Mouse (Mus musculus): ENCODE results near the gene Dyrk1b.
"Not testable (repeated sequence)": the region's sequence is repeated elsewhere in the genome, so short reads cannot be mapped to it uniquely, and the experiment has no call there.

Dyrk1b gene

DNA sequence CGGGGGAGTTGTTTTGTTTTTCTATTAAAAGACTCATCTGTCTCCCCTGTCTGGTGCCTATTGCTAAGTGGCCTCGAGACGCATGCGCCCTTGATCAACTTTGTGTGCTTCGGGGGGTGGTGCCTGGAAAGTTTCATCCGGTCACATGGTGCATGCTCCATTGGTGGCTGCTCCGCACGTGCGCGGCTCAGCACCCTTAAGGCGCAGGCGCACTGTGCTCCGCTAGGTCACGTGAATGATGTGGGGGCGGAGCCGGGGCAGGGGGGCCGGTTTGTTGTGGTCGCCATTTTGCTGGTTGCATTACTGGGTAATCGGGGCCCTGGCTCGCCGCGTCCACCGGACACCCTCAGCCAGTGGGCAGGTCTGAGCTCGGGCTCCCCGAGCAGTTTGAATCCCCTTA, at the start of gene Dyrk1b:
TSS of gene Dyrk1b (plus strand) at position 242 of the 400 bp plus-strand sequence.
- peak; percentile 99 for DNase-seq

GRCm38 (mm10) chr7:28137613-28138012, 41.7 kb upstream of the Dyrk1b start:
- DNase-seq = peak; percentile 18

DNA sequence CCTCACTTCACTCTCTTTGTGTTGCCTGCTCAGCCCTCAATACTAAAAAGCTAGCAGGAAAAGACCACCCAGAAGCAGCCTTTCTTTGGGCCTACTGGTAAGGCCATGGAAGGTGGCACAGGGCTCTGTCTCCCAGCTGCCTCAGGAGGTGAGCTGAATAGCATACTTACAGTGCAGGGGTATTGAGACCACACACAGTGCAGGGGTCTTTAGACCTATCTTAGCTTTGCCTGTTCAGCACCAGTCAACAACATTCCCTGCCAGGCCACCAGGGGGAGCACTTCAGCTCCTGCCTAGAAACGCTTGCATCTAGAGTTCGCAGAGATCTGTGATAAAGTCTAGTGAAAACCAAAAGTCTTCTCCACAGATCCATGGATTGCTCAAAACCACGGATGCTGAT, 31.0 kb upstream of the Dyrk1b start:
- peak; percentile 74 for DNase-seq

DNA sequence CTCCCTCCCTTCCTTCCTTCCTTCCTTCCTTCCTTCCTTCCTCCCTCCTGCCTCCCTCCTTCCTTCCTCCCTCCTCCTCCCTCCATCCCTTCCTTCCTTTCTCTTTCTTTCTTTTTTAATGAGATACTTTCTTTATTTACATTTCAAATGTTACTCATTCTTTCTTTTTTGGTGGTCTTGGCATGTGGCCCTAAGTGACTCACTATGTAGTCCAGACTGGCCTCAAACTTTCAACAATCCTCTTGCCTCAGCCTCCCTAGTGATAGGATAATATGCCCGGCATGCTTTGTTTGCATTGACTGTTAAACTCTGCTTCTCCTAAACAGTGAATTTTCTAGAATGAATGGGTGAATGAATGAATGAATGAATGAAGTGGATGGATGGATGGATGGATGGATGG, 29.4 kb upstream of the Dyrk1b start:
- no peak for DNase-seq

DNA sequence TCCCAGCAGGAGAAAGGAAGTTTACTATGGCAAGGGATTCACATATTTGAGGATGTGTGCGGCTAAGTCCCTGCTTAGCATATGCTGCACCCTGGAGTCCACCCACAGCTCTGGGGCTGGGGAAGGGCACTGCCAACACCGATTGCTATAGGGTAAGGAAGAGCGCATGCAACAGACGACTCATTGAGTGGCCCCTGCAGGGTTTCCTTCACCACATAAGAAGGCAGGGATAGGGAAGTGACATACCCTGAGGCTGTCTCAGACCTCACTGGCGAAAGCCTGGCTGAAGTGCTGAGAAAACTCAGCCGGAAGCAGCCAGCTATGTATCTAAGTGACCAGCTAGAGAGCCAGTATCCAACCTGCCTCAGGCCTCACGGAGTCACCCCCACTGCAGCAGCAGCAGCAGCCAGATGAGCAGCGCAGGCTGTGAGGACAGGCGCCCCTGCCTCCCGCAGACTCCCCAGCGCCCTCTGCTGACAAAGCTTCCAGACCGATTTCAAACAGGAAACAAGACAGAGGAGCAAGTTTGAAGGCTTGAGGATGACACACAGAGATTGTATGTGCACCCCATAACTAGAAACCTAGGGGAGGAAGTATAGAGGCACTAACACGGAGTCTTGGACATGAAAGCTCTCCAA, 27.6 kb upstream of the Dyrk1b start:
- peak; percentile 76 for DNase-seq

DNA sequence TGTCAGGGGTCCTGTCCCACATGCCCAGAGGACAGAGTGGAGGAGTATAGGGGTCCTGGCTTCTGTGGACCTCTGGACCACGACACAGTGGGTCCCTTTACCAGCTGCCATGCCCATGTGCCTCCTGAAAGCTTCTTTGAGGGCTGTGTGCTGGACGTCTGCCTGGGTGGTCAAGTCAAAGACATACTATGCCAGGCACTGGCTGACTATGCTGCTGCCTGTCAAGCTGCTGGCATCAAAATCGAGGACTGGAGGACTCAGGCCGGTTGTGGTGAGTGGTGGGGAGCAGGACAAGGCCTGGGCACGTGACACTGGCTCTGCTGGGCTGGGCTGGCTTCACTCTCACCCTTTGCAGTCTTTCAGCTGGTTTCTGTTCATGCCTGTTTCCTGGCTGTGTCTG, 25.7 kb upstream of the Dyrk1b start:
- DNase-seq = not testable (repeated sequence)

DNA sequence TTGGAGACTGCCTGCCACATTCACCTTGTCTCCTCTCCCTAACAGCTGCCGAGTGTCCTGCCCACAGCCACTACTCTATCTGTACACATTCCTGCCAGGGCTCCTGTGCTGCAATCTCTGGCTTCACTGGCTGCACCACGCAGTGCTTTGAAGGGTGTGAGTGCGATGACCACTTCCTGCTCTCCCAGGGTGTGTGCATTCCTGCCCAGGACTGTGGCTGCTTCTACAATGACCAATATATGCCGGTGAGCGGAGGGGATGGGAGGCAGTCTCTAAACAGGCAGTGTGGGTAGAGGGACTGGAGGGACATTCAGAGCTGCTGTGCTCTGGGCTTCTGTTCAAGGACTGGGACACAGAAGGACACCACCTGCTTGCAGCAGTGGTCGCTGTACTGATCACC, 20.0 kb upstream of the Dyrk1b start:
- no peak for DNase-seq

DNA sequence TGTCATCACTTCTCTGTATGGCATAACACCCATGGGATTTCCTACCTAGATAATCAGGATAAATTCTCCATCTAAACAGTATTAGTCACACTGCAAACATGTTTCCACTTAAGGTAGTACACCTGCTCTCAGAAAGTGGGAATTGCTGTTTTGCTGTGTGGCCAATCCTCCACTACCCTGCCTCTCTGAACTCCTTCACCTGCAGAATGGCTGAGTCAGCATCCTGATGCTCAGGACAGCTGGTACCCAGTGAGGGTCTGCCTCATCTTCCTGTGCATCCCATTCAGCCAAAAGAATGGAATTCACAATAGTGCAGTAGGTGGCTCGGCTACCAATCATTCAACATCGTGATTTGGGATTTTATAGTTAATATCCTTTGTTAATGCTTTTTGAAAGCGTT, 19.4 kb upstream of the Dyrk1b start:
- no peak for DNase-seq

DNA sequence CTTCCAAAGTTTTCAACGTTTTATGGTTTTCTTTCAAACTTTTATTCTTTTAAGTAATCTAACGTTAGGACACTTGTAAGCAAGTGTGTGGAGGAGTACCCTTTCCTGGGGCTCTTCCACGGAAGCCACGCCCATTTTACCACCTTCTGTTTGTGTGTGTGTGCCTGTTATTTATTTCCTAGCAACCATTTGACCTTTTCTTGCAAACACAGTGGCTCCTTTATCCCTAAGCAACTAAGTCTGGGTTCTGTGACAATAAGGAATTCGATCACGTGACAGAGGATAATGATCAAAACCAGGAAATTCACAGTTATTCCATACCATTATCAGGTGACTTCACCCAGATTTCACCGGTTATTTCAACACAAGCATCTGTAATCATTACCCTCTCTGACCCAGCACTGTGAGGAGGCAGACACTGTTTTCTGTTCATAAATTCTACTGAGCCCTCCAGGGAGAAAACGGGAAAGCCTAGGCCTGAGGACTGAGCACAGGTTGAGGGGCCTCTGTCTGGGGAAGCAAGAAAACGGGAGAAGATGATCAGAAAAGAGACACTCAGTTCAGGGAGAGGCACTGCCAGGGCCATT, 18.0 kb upstream of the Dyrk1b start:
- DNase-seq = no peak

- DNase-seq = no peak
Observed at GRCm38 (mm10) chr7:28165406-28165805, 13.9 kb upstream of the Dyrk1b start.

DNA sequence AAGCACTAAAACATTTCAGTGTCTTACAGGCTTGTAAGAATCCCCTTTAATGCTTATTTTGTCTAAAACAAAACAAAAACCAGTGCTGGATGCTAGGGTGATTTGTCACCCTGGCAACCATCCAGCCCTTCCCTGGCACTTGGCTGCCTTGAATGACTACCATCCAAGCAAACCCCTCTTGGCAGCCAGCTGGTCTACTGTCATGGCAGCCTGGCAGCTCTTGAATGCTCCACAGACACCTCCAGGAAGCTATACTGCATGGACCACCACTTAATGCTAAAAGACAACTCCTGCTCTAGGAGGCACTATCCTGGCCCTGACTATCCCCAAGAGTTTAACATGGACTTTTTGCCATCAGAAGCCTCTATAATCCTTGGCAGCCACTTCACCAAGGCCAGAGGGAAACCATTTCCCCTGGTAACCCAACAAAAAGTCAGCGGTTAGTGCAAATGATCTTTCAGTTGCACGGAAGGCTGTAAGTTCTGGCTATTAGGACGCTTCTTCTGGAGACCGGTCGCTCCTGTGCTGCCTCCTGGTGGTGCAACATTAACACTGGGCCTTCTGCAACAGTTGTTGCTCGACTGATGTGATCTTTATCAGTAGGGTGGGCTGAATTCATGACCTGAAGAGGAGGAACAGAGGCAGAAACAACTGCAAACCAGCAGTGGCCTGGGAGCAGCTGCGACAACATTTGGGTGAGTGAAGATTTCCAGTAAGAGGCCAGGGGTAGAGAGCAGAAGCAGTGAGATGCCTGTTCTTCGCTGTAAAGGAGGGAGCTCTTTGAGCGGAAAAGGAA, 10.8 kb upstream of the Dyrk1b start:
- DNase-seq = peak; percentile 70

- peak; percentile 92 for DNase-seq
Observed at GRCm38 (mm10) chr7:28169489-28170422, 9.5 kb upstream of the Dyrk1b start, which contains the start of gene Fbl. Gene Fbl (plus strand): TSS chr7:28169710.

- no peak for DNase-seq
Observed at GRCm38 (mm10) chr7:28175358-28175757, 3.9 kb upstream of the Dyrk1b start.

- DNase-seq = peak; percentile 92
Observed at GRCm38 (mm10) chr7:28179741-28180377, 590 bp downstream of the Dyrk1b start.

- no peak for DNase-seq
Observed at GRCm38 (mm10) chr7:28180890-28181289, 1.6 kb downstream of the Dyrk1b start.

- DNase-seq = no peak
Observed at GRCm38 (mm10) chr7:28181376-28181775, 2.1 kb downstream of the Dyrk1b start.

- no peak for DNase-seq
Observed at GRCm38 (mm10) chr7:28182320-28182719, 3.1 kb downstream of the Dyrk1b start.

DNA sequence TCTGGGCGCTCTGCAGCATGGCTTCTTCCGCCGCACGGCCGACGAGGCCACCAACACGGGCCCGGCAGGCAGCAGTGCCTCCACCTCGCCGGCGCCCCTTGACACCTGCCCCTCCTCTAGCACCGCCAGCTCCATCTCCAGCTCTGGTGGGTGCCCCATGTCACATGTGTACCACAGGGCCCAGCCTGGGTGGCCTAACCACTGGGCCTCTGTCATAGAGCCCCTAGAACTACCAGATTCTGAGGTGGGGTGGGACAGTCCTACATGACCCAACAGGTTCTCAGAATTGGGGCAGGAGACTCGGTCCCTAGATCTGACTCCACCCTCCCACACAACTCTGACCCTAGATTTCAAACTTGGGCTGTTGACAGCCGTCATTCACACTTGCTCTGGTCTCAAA, 6.6 kb downstream of the Dyrk1b start:
- DNase-seq = no peak

- DNase-seq = no peak
Observed at GRCm38 (mm10) chr7:28186631-28187030, 7.4 kb downstream of the Dyrk1b start.

- no peak for DNase-seq
Observed at GRCm38 (mm10) chr7:28191489-28191888, 12.2 kb downstream of the Dyrk1b start.

DNA sequence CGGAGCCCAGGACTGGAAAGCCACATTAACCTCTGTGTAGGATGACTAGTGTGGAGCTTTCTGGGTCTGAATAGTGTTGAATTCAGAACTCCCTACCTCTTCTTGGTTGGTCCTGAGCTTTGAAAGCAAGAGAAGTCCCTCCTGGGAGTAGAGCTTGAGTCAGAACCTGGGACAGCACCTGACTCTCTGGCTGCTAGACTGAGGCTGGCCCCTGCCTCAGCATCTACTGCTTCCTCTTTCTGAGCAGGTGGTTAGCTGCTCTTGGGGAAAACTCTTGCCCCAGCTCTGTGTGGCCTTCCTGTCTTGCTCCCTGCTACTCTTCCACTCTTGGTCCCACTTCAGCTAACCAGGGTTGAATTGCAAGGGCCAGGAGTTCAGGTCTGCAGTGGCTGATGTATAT, 12.6 kb downstream of the Dyrk1b start:
- no peak for DNase-seq

GRCm38 (mm10) chr7:28195414-28196098, 16.3 kb downstream of the Dyrk1b start:
- no peak for DNase-seq
